Mouse (Mus musculus): ENCODE results near the gene Sec14l1. TPM values are rescaled to one million over a fixed set of nuclear protein-coding genes. Genes with fewer than 3 reads are reported as not detected.

Sec14l1 gene
- polyA plus RNA-seq, 1 experiment from 2014 or later = 67.2 TPM

DNA sequence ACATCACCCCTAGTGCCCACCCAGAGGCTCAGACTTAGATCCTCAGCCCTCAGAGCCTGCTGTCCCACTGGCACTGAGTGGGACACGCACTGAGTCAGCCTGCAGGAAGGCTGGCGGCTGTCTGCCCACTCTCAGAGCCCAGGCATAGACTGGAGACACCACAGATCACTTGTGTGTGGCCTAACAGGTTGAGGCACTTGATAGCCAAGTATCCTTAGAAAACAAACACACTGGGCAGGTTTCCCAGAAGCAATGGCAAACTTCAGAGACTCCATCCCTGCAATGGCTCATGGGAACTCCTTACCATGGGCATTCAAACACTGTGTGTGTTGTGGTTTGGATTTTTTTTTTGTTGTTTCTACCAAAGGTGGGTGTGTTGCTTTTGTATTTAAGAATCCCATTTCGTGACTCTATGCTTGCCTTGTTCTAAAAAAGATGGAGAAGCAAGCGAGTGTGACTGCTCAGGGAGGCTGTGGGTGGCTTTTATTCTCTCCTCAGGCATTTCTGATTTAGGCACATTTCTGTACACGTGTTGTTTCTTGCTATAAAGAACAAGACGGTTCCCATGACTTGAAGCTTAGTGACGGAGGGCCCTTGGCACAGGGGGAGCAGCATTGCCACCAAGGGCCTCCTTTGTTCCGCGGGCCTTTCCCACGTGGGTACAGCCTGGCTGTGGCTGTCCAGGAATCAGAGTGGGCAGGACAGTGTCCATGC lies 10.8 kb upstream of the Sec14l1 start:
- 80% methylated on average over 10 of the region's 10 CpGs for WGBS
- peaks cover 29% of the 10 kb centered on the region for H3K4me1 ChIP-seq
- H3K27me3 ChIP-seq = no peaks in the 10 kb centered on the region

DNA sequence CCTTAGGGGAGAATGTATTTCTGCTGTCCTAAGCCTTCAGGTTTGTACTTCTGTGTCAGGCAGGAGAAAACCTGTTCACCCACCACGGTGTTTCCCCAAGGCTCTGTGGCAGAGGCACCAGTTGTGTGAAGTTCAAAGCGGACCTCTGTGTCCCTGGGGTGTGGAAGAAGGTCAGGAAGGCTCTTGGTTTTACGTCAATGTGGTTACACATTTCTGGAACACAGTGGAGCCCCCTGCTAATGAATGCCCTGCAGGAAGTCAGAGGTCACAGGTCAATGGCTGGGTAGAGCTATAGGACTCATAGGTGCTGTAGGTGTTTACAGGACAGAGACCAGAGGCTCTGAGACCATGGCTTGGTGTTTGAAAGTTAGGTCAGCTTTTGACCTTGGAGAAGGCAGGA lies 9.7 kb upstream of the Sec14l1 start:
- peaks cover 29% of the 10 kb centered on the region for H3K4me1 ChIP-seq
- WGBS = 86% methylated on average over 3 of the region's 3 CpGs
- no peaks in the 10 kb centered on the region for H3K36me3 ChIP-seq (replicated peaks)
- no peak overlapping the region for H3K4me2 ChIP-seq
- no peak overlapping the region for H3K27ac ChIP-seq
- ATAC-seq (ENCODE audit: low FRiP score) = no peak
- H3K27me3 ChIP-seq = no peaks in the 10 kb centered on the region
- H3K4me3 ChIP-seq (replicated peaks) = no peak overlapping the region
- no peak overlapping the region for H3K9ac ChIP-seq
- no peaks in the 10 kb centered on the region for H3K9me3 ChIP-seq

More for the DNA sequence above, 10.8 kb upstream of the Sec14l1 start:
- Histone ChIP-seq H3K36me3 (replicated peaks) (no peaks in the 10 kb centered on the region), H3K9ac (no peak overlapping the region), H3K27ac (no peak overlapping the region), H3K4me3 (replicated peaks) (no peak overlapping the region), H3K9me3 (no peaks in the 10 kb centered on the region), H3K4me2 (no peak overlapping the region)
- ATAC-seq (ENCODE audit: low FRiP score) = no peak

DNA sequence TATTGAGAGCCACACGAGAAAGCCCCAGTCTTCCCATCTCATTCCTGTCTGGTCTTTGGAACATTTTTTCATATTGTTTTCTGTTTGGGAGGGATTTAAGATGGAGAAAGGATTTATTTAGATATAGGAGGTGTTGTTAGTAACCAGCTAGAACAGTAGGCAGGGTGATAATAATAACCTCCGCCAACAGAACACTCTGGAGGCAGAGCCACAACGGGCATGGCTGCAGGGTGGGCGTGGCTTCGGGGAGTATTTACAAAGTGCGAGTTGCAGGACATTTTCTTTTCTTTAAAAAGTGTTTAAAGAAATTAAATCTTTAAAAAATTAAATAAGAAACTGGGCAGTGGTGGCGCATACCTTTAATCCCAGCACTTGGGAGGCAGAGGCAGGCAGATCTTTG lies 9.1 kb upstream of the Sec14l1 start:
- H3K9ac ChIP-seq = no peak overlapping the region
- ATAC-seq (ENCODE audit: low FRiP score) = no peak
- no peaks in the 10 kb centered on the region for H3K36me3 ChIP-seq (replicated peaks)
- H3K27ac ChIP-seq = no peak overlapping the region
- WGBS = 88% methylated on average over 7 of the region's 7 CpGs
- no peak overlapping the region for H3K4me3 ChIP-seq (replicated peaks)
- no peak overlapping the region for H3K4me2 ChIP-seq
- H3K4me1 ChIP-seq = peaks cover 29% of the 10 kb centered on the region
- no peaks in the 10 kb centered on the region for H3K27me3 ChIP-seq
- no peaks in the 10 kb centered on the region for H3K9me3 ChIP-seq

DNA sequence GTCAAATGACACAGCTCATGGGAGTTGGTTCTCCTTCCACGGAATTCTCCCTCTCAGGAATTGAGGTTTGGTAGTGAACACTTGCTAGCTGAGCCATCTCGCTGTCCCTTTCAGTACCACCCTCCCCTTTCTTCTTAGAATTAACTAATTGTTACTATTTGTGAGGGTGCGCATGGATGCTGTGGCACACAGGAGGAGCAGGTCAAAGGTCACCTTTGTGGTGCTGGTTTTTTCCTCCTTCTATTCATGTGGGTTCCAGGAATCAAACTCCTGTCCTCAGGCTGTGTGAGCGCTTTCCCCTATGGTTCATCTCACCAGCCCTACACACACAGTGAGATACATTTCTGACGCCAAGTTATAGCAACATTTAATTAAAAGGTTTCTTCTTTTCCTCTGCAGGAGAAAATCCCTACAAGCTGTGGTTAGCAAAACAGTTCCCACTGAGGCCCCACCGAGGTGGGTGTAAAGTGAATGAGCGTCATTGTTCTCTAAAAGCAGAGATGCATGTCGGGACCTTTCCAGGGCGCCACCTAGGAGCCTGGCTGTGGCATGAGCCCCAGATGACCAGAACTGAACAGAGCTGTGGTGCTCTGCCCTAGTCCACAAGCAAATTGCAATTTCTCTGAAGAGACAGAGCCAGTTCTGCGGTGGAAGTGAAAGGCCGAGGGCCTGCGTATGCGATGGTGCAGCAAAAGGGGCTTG lies 8.2 kb upstream of the Sec14l1 start:
- no peaks in the 10 kb centered on the region for H3K36me3 ChIP-seq (replicated peaks)
- H3K4me1 ChIP-seq = peaks cover 22% of the 10 kb centered on the region
- H3K9me3 ChIP-seq = no peaks in the 10 kb centered on the region
- WGBS = 16% methylated on average over 13 of the region's 13 CpGs
- 0 out of 2 replicates have a peak overlapping the region, but pooled peaks have one; percentile 0 for H3K4me2 ChIP-seq
- 0 out of 2 replicates have a peak, but pooled peaks have one; percentile 41 for ATAC-seq (ENCODE audit: low FRiP score)
- H3K4me3 ChIP-seq (replicated peaks) = no peak overlapping the region
- H3K27ac ChIP-seq = peak overlapping the region; percentile 68
- no peaks in the 10 kb centered on the region for H3K27me3 ChIP-seq
- H3K9ac ChIP-seq = no peak overlapping the region

DNA sequence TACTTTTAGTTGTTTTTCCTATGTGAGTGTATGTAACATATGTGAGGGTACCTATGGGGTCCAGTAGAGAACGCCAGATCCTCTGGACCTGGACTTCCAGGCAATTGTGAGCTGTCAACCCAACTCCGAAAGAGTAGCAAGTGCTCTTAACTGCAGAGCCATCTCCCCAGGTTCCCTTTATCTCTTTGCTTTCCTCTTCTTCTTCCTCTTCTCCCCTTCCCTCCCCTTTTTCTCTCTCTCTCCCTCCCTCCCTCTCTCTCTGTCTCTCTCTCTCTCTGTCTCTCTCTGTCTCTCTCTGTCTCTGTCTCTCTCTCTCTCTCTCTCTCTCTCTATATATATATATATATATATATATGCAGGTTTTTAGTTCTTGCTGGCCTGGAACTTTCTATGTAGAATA lies 7.1 kb upstream of the Sec14l1 start:
- Histone ChIP-seq H3K4me2 (no peak overlapping the region), H3K9me3 (no peaks in the 10 kb centered on the region), H3K9ac (no peak overlapping the region), H3K27ac (peak overlapping the region; percentile 50; the same call in 1 of the 2 replicates), H3K36me3 (replicated peaks) (no peaks in the 10 kb centered on the region), H3K4me3 (replicated peaks) (no peak overlapping the region), H3K4me1 (peaks cover 19% of the 10 kb centered on the region), H3K27me3 (no peaks in the 10 kb centered on the region)
- ATAC-seq (ENCODE audit: low FRiP score) = no peak
- WGBS = 92% methylated on average over 2 of the region's 2 CpGs

DNA sequence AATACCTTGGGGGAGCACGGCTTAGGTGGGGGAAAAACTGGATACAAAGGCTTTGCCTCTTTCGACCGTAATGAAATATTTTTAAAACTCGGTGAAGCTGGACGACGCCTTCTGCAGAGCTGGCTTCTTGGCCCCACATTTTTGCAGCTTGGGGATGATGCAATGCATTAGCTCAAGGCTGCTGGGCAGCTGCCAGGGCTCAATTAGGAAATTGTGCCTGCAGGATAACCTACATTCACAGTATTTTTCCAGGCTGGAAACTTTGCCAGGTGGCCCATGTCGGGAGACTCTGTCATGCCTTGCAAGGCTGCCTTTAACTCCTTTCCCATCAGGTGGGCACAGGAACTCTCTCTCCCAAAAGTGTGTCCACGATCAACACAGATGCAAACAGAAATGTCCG lies 6.4 kb upstream of the Sec14l1 start:
- Histone ChIP-seq H3K36me3 (replicated peaks) (no peaks in the 10 kb centered on the region), H3K9me3 (no peaks in the 10 kb centered on the region), H3K4me3 (replicated peaks) (no peak overlapping the region), H3K27me3 (no peaks in the 10 kb centered on the region), H3K9ac (no peak overlapping the region), H3K27ac (peak overlapping the region; percentile 50), H3K4me2 (no peak overlapping the region), H3K4me1 (peaks cover 19% of the 10 kb centered on the region)
- WGBS = 72% methylated on average over 9 of the region's 9 CpGs
- no peak for ATAC-seq (ENCODE audit: low FRiP score)

DNA sequence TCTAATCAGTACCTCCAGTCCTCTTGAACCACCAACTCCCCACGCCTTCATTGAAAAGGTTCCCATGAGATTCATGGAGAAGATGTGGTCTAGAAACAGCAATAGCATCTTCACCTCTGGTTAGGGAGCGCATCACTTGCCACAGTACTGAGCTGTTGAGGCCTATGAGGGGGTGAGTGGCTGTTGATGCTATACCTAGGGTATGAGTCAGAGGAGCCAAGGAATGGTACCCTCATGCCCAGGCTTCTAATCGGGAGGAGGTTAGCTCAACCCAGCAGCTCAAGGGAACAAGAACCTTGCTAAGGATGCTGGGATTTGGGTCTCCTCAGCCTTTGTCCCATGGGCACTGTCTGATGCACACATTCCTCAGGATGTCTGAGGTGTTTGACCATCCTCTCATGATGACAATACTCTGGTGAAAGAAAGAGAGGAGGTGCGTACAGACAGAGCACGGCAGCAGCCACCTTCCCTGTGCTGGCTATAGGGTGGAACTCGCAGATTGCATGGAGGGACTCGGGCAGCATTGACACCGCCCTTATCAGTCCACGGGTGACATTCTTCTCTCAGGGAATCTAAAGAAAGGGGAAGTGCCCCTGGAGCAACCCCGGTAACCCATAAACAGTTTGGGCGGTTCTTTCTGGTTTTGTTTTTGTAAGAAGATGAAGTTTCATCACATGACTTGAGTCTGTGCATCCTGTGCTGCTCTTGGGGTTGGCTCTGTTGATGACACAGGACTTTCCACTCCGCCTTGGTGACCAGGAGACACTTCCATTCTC lies 5.6 kb upstream of the Sec14l1 start:
- 91% methylated on average over 12 of the region's 12 CpGs for WGBS
- Histone ChIP-seq H3K27me3 (no peaks in the 10 kb centered on the region), H3K4me3 (replicated peaks) (no peak overlapping the region), H3K4me2 (no peak overlapping the region), H3K9ac (no peak overlapping the region), H3K9me3 (no peaks in the 10 kb centered on the region), H3K27ac (0 out of 2 replicates have a peak overlapping the region, but pooled peaks have one; percentile 50), H3K36me3 (replicated peaks) (no peaks in the 10 kb centered on the region), H3K4me1 (peaks cover 24% of the 10 kb centered on the region)
- ATAC-seq (ENCODE audit: low FRiP score) = no peak

DNA sequence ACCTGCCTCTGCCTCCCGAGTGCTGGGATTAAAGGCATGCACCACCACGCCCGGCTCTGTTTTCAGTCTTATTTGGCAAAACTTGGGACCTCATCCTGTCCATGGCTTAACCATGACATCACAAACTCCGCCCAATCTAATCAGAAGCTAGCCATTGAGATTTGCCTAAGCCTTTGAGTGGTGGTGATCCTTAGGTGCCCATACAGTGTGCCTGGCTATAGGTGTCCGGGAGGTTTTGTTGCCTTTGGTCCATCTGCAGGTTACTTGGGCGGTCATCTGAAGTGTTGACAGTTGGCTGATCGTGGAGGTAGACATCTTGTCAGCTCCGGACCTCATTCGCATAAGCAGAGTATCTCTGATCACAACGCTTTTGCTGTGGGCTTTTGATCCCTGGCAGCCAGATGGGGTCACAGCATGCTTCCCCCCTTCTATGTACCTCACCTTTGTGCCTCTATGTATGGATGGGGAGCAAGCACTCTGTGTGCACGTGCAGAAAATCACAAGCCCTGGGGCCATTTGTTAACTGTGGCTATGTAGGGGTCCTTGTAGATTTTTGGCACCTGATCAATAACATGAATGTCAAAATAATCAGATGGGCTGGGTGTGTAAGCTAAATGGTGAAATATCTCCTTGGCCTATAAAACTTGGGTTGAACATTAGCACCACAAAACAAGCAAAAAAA lies 2.9 kb upstream of the Sec14l1 start:
- WGBS = 87% methylated on average over 11 of the region's 11 CpGs
- no peak for ATAC-seq (ENCODE audit: low FRiP score)

DNA sequence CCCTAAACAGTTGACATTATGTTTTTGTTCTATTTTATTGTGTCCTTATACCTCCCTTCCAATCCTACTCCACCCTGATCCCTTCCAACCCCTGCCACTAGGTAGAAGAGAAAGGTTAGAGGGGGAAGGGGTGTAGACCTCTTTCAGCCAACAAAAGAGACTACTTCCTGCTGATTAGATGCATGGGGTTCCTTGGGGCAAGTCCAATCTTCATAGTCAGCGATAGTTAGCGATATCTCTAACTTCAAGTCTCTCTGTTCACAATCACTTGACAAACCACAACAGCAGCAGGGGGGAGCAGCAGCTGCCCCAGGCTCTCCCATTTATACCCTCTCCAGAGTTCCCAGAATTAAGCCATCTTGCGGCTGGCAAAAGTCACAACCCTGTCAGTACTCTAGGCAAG lies 2.3 kb upstream of the Sec14l1 start:
- no peak for ATAC-seq (ENCODE audit: low FRiP score)
- Histone ChIP-seq H3K9me3 (no peaks in the 10 kb centered on the region), H3K27ac (0 out of 2 replicates have a peak overlapping the region, but pooled peaks have one; percentile 20), H3K36me3 (replicated peaks) (peaks cover 4% of the 10 kb centered on the region; the same call in 1 of the 2 replicates), H3K4me2 (no peak overlapping the region), H3K9ac (no peak overlapping the region), H3K4me3 (replicated peaks) (no peak overlapping the region), H3K27me3 (no peaks in the 10 kb centered on the region), H3K4me1 (peaks cover 36% of the 10 kb centered on the region)
- WGBS = 71% methylated on average over 3 of the region's 3 CpGs

More for the DNA sequence above, 2.9 kb upstream of the Sec14l1 start:
- Histone ChIP-seq H3K9me3 (no peaks in the 10 kb centered on the region), H3K4me1 (peaks cover 31% of the 10 kb centered on the region), H3K36me3 (replicated peaks) (no peaks in the 10 kb centered on the region), H3K27ac (no peak overlapping the region), H3K4me2 (no peak overlapping the region), H3K9ac (no peak overlapping the region), H3K4me3 (replicated peaks) (no peak overlapping the region), H3K27me3 (no peaks in the 10 kb centered on the region)

DNA sequence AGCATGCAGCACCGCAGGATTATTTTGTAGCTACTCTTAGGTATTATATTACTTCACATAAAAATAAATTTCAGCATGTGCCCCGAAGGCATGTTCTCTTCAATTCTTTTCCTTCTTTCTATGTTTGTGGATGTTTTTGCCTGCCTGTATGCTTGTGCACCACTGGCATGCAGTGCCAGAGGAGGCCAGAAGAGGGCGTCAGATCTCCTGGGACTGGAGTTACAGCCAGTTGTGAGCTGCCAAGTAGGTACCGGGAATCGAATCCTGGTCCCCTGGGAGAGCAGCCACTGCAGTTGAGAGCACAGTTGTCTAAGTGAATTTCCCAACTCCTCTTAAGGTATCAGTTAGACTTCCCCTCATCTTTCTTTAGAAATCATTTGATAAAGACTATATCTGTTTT lies 1.6 kb upstream of the Sec14l1 start:
- 0 out of 2 replicates have a peak overlapping the region, but pooled peaks have one; percentile 98 for H3K27ac ChIP-seq
- peaks cover 8% of the 10 kb centered on the region; the same call in 1 of the 2 replicates for H3K36me3 ChIP-seq (replicated peaks)
- peaks cover 40% of the 10 kb centered on the region for H3K4me1 ChIP-seq
- ATAC-seq (ENCODE audit: low FRiP score) = no peak
- no peak overlapping the region for H3K9ac ChIP-seq
- 92% methylated on average over 5 of the region's 5 CpGs for WGBS
- H3K4me3 ChIP-seq (replicated peaks) = no peak overlapping the region
- no peak overlapping the region for H3K4me2 ChIP-seq
- H3K27me3 ChIP-seq = no peaks in the 10 kb centered on the region
- no peaks in the 10 kb centered on the region for H3K9me3 ChIP-seq

DNA sequence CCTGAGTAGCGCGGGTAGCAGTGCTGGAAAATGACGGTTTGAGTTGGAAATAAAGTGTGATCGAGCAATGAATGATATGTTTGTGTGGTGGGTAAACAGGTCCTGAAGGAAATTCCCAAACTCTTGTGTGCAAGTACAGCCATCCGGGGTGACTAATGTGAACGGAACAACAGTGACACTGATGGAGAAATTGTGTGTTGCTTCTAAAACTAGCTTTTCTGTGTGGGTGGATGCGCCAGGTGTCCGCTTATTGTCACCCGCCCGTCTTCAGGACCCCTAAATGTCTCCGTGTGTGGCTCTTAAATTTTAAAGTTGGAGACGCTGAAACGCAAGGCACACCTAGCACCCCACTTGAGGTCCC lies 757 bp upstream of the Sec14l1 start:
- Histone ChIP-seq H3K4me1 (peaks cover 43% of the 10 kb centered on the region), H3K36me3 (replicated peaks) (peaks cover 8% of the 10 kb centered on the region; the same call in 1 of the 2 replicates), H3K27ac (peak overlapping the region; percentile 98), H3K4me2 (peak overlapping the region; percentile 80), H3K4me3 (replicated peaks) (peak overlapping the region; percentile 86), H3K9ac (peak overlapping the region; percentile 86), H3K9me3 (no peaks in the 10 kb centered on the region), H3K27me3 (no peaks in the 10 kb centered on the region)
- no peak for ATAC-seq (ENCODE audit: low FRiP score)
- WGBS = 55% methylated on average over 13 of the region's 13 CpGs
